Mouse (Mus musculus) stomach, postnatal 0 days (tissue): ENCODE data around the gene Dnajb1.

Source experiments
- CTCF ChIP-seq: IDR thresholded peaks from 2 replicates; pipeline ENCODE4 v1.5.1; 2016; ENCODE audit warnings: antibody characterized with exemption, low read depth, mild to moderate bottlenecking, moderate library complexity
- EP300 ChIP-seq: optimal IDR thresholded peaks from 2 replicates; pipeline ENCODE3; 2016; ENCODE audit warnings: antibody characterized with exemption

- TF ChIP-seq CTCF (no peak), EP300 (peak; percentile 76)
Measured at GRCm38 (mm10) chr8:83607661-83608397, at the start of gene Dnajb1, which contains the start of gene Tecr.
